Mouse (Mus musculus) C2C12 (cell line): Measurements from ENCODE around the gene Bmp7.

ENCODE experiments used
- CTCF ChIP-seq: IDR thresholded peaks from one replicate; pipeline ENCODE4 v1.5.1; 2011; ENCODE audit not compliant: control insufficient read depth, insufficient read depth, insufficient read length
- FOSL1 ChIP-seq: IDR thresholded peaks from one replicate; pipeline ENCODE4 v1.8.0; 2011; ENCODE audit warnings: mild to moderate bottlenecking, low read length; ENCODE audit not compliant: poor library complexity, insufficient read depth, severe bottlenecking
- MAX ChIP-seq: IDR thresholded peaks from one replicate; pipeline ENCODE4 v1.6.1; 2011; ENCODE audit warnings: mild to moderate bottlenecking, control low read depth
- MYOD1 ChIP-seq: IDR thresholded peaks from one replicate; pipeline ENCODE4 v1.6.1; 2011; ENCODE audit warnings: low read depth; ENCODE audit not compliant: control insufficient read depth, insufficient read length
- MYOG ChIP-seq: IDR thresholded peaks from one replicate; pipeline ENCODE4 v1.6.1; 2011; ENCODE audit not compliant: control insufficient read depth, insufficient read length; ENCODE audit errors: extremely low read depth
- USF1 ChIP-seq: IDR thresholded peaks from one replicate; pipeline ENCODE4 v1.6.1; 2011; ENCODE audit warnings: low read depth, mild to moderate bottlenecking, control low read depth, moderate library complexity

- TF ChIP-seq MAX (no peak), CTCF (no peak), USF1 (no peak), MYOD1 (no peak), MYOG (no peak), FOSL1 (no peak)
Observed at GRCm38 (mm10) chr2:172951976-172952375, 11.9 kb upstream of the Bmp7 start.
